Mouse (Mus musculus) hindbrain, postnatal 0 days (tissue): ENCODE measurements at regions not wholly inside any gene's neighbourhood (a gene's known extent, or its start where the extent isn't known, plus 50 kb on each side); places are given as distances from the start of the nearest gene placed in this dataset.
A peak's percentile ranks its signal among the peaks of the same experiment; 100 is the strongest.

Source experiments
- ATAC-seq: fragments of 200-750 bp; cut with Nextera tagmentation; 2 replicates; pipeline ENCODE4 v1.8.0; 2017; ENCODE audit warnings: mild to moderate bottlenecking, moderate TSS enrichment, moderate library complexity
- DNase-seq: peaks from one replicate; pipeline ENCODE4 v3.0.0-alpha.2; 2015; ENCODE audit warnings: low spot score
- H3K27ac ChIP-seq: fragments of 300-500 bp; sonication (generic); 2 replicates; pipeline ENCODE4 v1.5.1; 2014; ENCODE audit warnings: mild to moderate bottlenecking
- H3K27me3 ChIP-seq: fragments of 300-500 bp; sonication (generic); 2 replicates; pipeline ENCODE4 v1.6.1; 2014; ENCODE audit warnings: low read length, mixed read lengths; ENCODE audit not compliant: insufficient read depth
- H3K36me3 ChIP-seq: fragments of 300-500 bp; sonication (generic); 2 replicates; pipeline ENCODE4 v1.6.1; 2014; ENCODE audit warnings: low read length, mixed read lengths; ENCODE audit not compliant: insufficient read depth
- H3K4me1 ChIP-seq: fragments of 300-500 bp; sonication (generic); 2 replicates; pipeline ENCODE4 v1.6.1; 2014; ENCODE audit warnings: antibody characterized with exemption, low read length, mixed read lengths; ENCODE audit not compliant: insufficient read depth
- H3K4me2 ChIP-seq: fragments of 300-500 bp; sonication (generic); 2 replicates; pipeline ENCODE4 v1.6.1; 2014; ENCODE audit warnings: low read depth, mild to moderate bottlenecking, low read length, moderate library complexity, mixed read lengths
- H3K4me3 ChIP-seq: fragments of 300-500 bp; sonication (generic); 2 replicates; pipeline ENCODE4 v1.5.1; 2014; ENCODE audit warnings: low read length
- H3K9ac ChIP-seq: fragments of 300-500 bp; sonication (generic); replicated peaks from 2 replicates; pipeline ENCODE4 v1.6.1; 2014; ENCODE audit warnings: mild to moderate bottlenecking, low read length, moderate library complexity, mixed read lengths
- H3K9me3 ChIP-seq: fragments of 300-500 bp; sonication (generic); 2 replicates; pipeline ENCODE4 v1.6.1; 2016; ENCODE audit warnings: low read length, mixed read lengths
- CTCF ChIP-seq: IDR thresholded peaks from 2 replicates; pipeline ENCODE4 v1.5.1; 2016; ENCODE audit warnings: antibody characterized with exemption, control low read depth, low read depth
- WGBS: fragments of 180-500 bp; shearing (Covaris S2); extraction: QIAGEN DNeasy Blood & Tissue Kit; methylation state at CpG from one replicate; pipeline ENCODE4 v1.1.7; 2014; 5-methylcytosine and 5-hydroxymethylcytosine counted together

GRCm38 (mm10) chr4:10698637-10699036 is 175.7 kb upstream of the 2610301B20Rik start:
- no peak for TF ChIP-seq CTCF
- Histone ChIP-seq H3K9me3 (no peaks in the 10 kb centered on the region), H3K4me2 (no peak overlapping the region), H3K27me3 (no peaks in the 10 kb centered on the region), H3K4me1 (no peaks in the 10 kb centered on the region), H3K9ac (no peak overlapping the region), H3K27ac (no peak overlapping the region), H3K36me3 (no peaks in the 10 kb centered on the region), H3K4me3 (no peak overlapping the region)
- DNase-seq: peak; percentile 33
- ATAC-seq: no peak
- 75% methylated on average over 3 of the region's 3 CpGs for WGBS

GRCm38 (mm10) chr4:10701479-10701878 is 172.8 kb upstream of the 2610301B20Rik start:
- H3K27me3 ChIP-seq: no peaks in the 10 kb centered on the region
- no peaks in the 10 kb centered on the region for H3K9me3 ChIP-seq
- DNase-seq (no peak), ATAC-seq (no peak)
- no peak for TF ChIP-seq CTCF
- no peak overlapping the region for H3K27ac ChIP-seq
- H3K4me3 ChIP-seq: no peak overlapping the region
- 80% methylated on average over 10 of the region's 10 CpGs for WGBS
- H3K4me2 ChIP-seq: no peak overlapping the region
- H3K9ac ChIP-seq: no peak overlapping the region
- H3K36me3 ChIP-seq: no peaks in the 10 kb centered on the region
- no peaks in the 10 kb centered on the region for H3K4me1 ChIP-seq

- 80% methylated on average over 2 of the region's 2 CpGs for WGBS
- no peaks in the 10 kb centered on the region for H3K4me1 ChIP-seq
- ATAC-seq: no peak
Observed at GRCm38 (mm10) chr4:10703212-10703611, 171.1 kb upstream of the 2610301B20Rik start.

GRCm38 (mm10) chr4:10707016-10707657 is 167.2 kb upstream of the 2610301B20Rik start:
- ATAC-seq (no peak), DNase-seq (peak; percentile 51)
- no peak for TF ChIP-seq CTCF
- no peak overlapping the region for H3K4me2 ChIP-seq
- H3K36me3 ChIP-seq: no peaks in the 10 kb centered on the region
- no peak overlapping the region for H3K4me3 ChIP-seq
- H3K4me1 ChIP-seq: no peaks in the 10 kb centered on the region
- no peaks in the 10 kb centered on the region for H3K9me3 ChIP-seq
- no peak overlapping the region for H3K27ac ChIP-seq
- H3K9ac ChIP-seq: no peak overlapping the region
- no peaks in the 10 kb centered on the region for H3K27me3 ChIP-seq
- 54% methylated on average over 7 of the region's 7 CpGs for WGBS

More at GRCm38 (mm10) chr4:10703212-10703611, 171.1 kb upstream of the 2610301B20Rik start:
- Histone ChIP-seq H3K4me3 (no peak overlapping the region), H3K27ac (no peak overlapping the region), H3K27me3 (no peaks in the 10 kb centered on the region), H3K9ac (no peak overlapping the region), H3K4me2 (no peak overlapping the region), H3K9me3 (no peaks in the 10 kb centered on the region), H3K36me3 (no peaks in the 10 kb centered on the region)
- no peak for DNase-seq
- no peak for TF ChIP-seq CTCF

- Histone ChIP-seq H3K9me3 (no peaks in the 10 kb centered on the region), H3K4me3 (no peak overlapping the region), H3K27me3 (no peaks in the 10 kb centered on the region), H3K4me2 (no peak overlapping the region), H3K4me1 (no peaks in the 10 kb centered on the region), H3K27ac (no peak overlapping the region), H3K36me3 (no peaks in the 10 kb centered on the region), H3K9ac (no peak overlapping the region)
- 22% methylated on average over 2 of the region's 2 CpGs for WGBS
- TF ChIP-seq CTCF: peak; percentile 6; the same call in 1 of the 2 replicates
- ATAC-seq (peak; percentile 24; the same call in 1 of the 2 replicates), DNase-seq (peak; percentile 69)
Observed at GRCm38 (mm10) chr4:10707658-10708056, 166.6 kb upstream of the 2610301B20Rik start.

GRCm38 (mm10) chr4:10711939-10712533 is 162.3 kb upstream of the 2610301B20Rik start:
- Histone ChIP-seq H3K27me3 (no peaks in the 10 kb centered on the region), H3K4me2 (no peak overlapping the region), H3K9ac (no peak overlapping the region), H3K4me3 (no peak overlapping the region), H3K27ac (no peak overlapping the region), H3K9me3 (no peaks in the 10 kb centered on the region), H3K36me3 (no peaks in the 10 kb centered on the region), H3K4me1 (no peaks in the 10 kb centered on the region)
- TF ChIP-seq CTCF: no peak
- DNase-seq: no peak
- 76% methylated on average over 11 of the region's 11 CpGs for WGBS
- no peak for ATAC-seq

GRCm38 (mm10) chr4:10723341-10723740 is 151.0 kb upstream of the 2610301B20Rik start:
- H3K4me2 ChIP-seq: no peak overlapping the region
- no peak for ATAC-seq
- H3K27me3 ChIP-seq: no peaks in the 10 kb centered on the region
- no peaks in the 10 kb centered on the region for H3K36me3 ChIP-seq
- 77% methylated on average over 4 of the region's 4 CpGs for WGBS
- no peaks in the 10 kb centered on the region for H3K9me3 ChIP-seq
- H3K27ac ChIP-seq: no peak overlapping the region
- no peak for DNase-seq
- no peak overlapping the region for H3K9ac ChIP-seq
- no peak for TF ChIP-seq CTCF
- no peak overlapping the region for H3K4me3 ChIP-seq
- H3K4me1 ChIP-seq: no peaks in the 10 kb centered on the region
